Mouse (Mus musculus): Measurements from ENCODE around the gene Rgs12. TPM values are rescaled to one million over a fixed set of nuclear protein-coding genes. Genes with fewer than 3 reads are reported as not detected.
A peak's percentile ranks its signal among the peaks of the same experiment; 100 is the strongest.

The Rgs12 gene
- polyA plus RNA-seq, 1 experiment = 30.5 TPM

DNA sequence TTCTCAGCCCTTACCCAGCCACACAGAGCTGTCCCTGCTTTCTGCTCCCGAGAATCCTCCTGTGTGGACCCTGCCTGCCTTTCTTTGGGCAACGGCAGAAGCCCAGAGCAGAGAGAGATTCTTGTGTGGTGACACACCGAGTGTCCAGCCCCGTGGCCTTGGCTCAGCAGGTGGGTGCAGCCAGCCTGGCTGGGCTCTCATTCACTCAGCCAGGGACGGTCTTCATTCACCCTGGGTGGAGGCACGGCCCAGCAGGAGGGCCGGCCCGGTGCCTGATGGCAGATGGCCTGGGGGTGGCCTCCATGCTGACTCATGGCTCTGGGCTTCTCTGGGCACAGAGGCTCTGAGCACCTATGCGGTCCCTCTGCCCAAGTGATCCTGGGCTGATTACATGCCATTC, 124.7 kb downstream of the Rgs12 start:
- no peaks in the 10 kb centered on the region for H3K79me2 ChIP-seq (ENCODE audit: control insufficient read depth, insufficient read depth)
- H3K4me3 ChIP-seq = no peak overlapping the region
- TF ChIP-seq TCF3 (IDR thresholded peaks at IDR 0.05; ENCODE audit: insufficient read length, low read depth) (no peak), REST (IDR thresholded peaks at IDR 0.05; ENCODE audit: insufficient read depth, insufficient read length) (no peak), USF1 (IDR thresholded peaks at IDR 0.05; ENCODE audit: low read depth) (no peak), MAX (IDR thresholded peaks at IDR 0.05; ENCODE audit: low read depth) (no peak), CEBPB (IDR thresholded peaks at IDR 0.05; ENCODE audit: insufficient read depth, poor library complexity, severe bottlenecking) (no peak), MYOG (IDR thresholded peaks at IDR 0.05; ENCODE audit: control insufficient read depth in 1 of 3, insufficient read depth in 1 of 3, insufficient read length in 2 of 3, low read depth in 2 of 3) (peak in 2 of 3 experiments; percentile 85 to 93), TCF12 (IDR thresholded peaks at IDR 0.05; ENCODE audit: insufficient read depth, poor library complexity, severe bottlenecking) (no peak), MYOD1 (IDR thresholded peaks at IDR 0.05; ENCODE audit: control insufficient read depth in 1 of 3, insufficient read length in 2 of 3, low read depth in 2 of 3) (peak in 2 of 3 experiments; percentile 82 to 85), E2F4 (IDR thresholded peaks at IDR 0.05; ENCODE audit: insufficient read depth) (no peak), SRF (IDR thresholded peaks at IDR 0.05; ENCODE audit: control insufficient read depth, insufficient read length, low read depth) (no peak)
- H3ac ChIP-seq (ENCODE audit: control insufficient read depth, insufficient read length) = no peak overlapping the region
- peaks cover 22% of the 10 kb centered on the region for H3K36me3 ChIP-seq (ENCODE audit: control insufficient read depth, insufficient read depth)
- H3K4me2 ChIP-seq (ENCODE audit: low read depth) = peak overlapping the region; percentile 62
- H3K27me3 ChIP-seq (ENCODE audit: control insufficient read depth, insufficient read depth, insufficient read length) = no peaks in the 10 kb centered on the region

DNA sequence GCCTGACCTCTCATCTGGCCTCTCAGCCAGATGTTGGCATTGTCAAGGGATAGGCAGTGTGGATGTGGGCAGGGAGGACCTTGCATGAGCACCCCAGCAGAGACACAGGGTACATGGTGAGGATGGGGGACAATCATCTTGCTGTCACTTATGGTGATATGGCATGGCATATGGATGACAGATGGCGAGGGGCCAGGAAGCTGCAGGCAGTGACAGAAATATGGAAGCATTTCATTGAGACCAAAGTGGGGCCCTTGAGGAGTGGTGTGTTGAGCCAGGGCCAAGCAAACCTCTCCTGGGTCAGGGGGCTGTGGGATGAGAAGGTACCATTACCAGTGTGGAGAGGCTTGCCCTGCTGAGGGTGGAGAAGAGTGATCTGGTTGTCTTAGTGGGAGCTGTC, 127.1 kb downstream of the Rgs12 start:
- no peaks in the 10 kb centered on the region for H3K27me3 ChIP-seq (ENCODE audit: control insufficient read depth, insufficient read depth, insufficient read length)
- H3K4me2 ChIP-seq (ENCODE audit: low read depth) = no peak overlapping the region
- no peak overlapping the region for H3ac ChIP-seq (ENCODE audit: control insufficient read depth, insufficient read length)
- no peak overlapping the region for H3K4me3 ChIP-seq
- TF ChIP-seq USF1 (IDR thresholded peaks at IDR 0.05; ENCODE audit: low read depth) (no peak), POLR2AphosphoS2 (IDR thresholded peaks at IDR 0.05; ENCODE audit: insufficient read length, low read depth) (no peak), MAX (IDR thresholded peaks at IDR 0.05; ENCODE audit: low read depth) (no peak), CEBPB (IDR thresholded peaks at IDR 0.05; ENCODE audit: insufficient read depth, poor library complexity, severe bottlenecking) (no peak), MYOD1 (IDR thresholded peaks at IDR 0.05; ENCODE audit: control insufficient read depth in 1 of 3, insufficient read length in 2 of 3, low read depth in 2 of 3) (no peak), POLR2A (IDR thresholded peaks at IDR 0.05; ENCODE audit: insufficient read length, low read depth) (no peak), E2F4 (IDR thresholded peaks at IDR 0.05; ENCODE audit: insufficient read depth) (no peak), TCF3 (IDR thresholded peaks at IDR 0.05; ENCODE audit: insufficient read length, low read depth) (no peak), REST (IDR thresholded peaks at IDR 0.05; ENCODE audit: insufficient read depth, insufficient read length) (no peak), MYOG (IDR thresholded peaks at IDR 0.05; ENCODE audit: control insufficient read depth in 1 of 3, insufficient read depth in 1 of 3, insufficient read length in 2 of 3, low read depth in 2 of 3) (no peak), TCF12 (IDR thresholded peaks at IDR 0.05; ENCODE audit: insufficient read depth, poor library complexity, severe bottlenecking) (no peak), SRF (IDR thresholded peaks at IDR 0.05; ENCODE audit: control insufficient read depth, insufficient read length, low read depth) (no peak)
- no peaks in the 10 kb centered on the region for H3K79me2 ChIP-seq (ENCODE audit: control insufficient read depth, insufficient read depth)
- H3K36me3 ChIP-seq (ENCODE audit: control insufficient read depth, insufficient read depth) = peaks cover 17% of the 10 kb centered on the region

DNA sequence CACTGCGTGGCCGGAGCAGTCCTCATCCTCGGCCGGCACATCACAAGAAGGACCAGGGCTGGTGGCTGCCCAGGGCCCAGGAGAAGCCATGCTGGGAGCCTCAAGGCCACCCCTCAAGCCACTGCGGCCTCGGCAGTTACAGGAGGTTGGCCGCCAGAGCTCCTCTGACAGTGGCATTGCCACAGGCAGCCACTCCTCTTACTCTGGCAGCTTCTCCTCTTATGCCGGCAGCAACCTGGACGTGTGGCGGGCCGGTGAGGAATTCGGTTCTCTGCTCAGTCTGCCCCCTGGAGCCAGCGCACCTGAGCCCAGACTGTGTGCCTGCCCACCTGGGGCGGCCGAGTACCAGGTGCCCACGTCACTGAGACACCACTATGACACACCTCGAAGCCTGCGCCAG, 129.9 kb downstream of the Rgs12 start:
- Histone ChIP-seq H3K4me3 (no peak overlapping the region), H3ac (ENCODE audit: control insufficient read depth, insufficient read length) (no peak overlapping the region), H3K36me3 (ENCODE audit: control insufficient read depth, insufficient read depth) (peaks cover 17% of the 10 kb centered on the region), H3K27me3 (ENCODE audit: control insufficient read depth, insufficient read depth, insufficient read length) (no peaks in the 10 kb centered on the region), H3K79me2 (ENCODE audit: control insufficient read depth, insufficient read depth) (no peaks in the 10 kb centered on the region), H3K4me2 (ENCODE audit: low read depth) (no peak overlapping the region)
- TF ChIP-seq TCF3 (IDR thresholded peaks at IDR 0.05; ENCODE audit: insufficient read length, low read depth) (no peak), TCF12 (IDR thresholded peaks at IDR 0.05; ENCODE audit: insufficient read depth, poor library complexity, severe bottlenecking) (no peak), POLR2A (IDR thresholded peaks at IDR 0.05; ENCODE audit: insufficient read length, low read depth) (no peak), USF1 (IDR thresholded peaks at IDR 0.05; ENCODE audit: low read depth) (no peak), SRF (IDR thresholded peaks at IDR 0.05; ENCODE audit: control insufficient read depth, insufficient read length, low read depth) (no peak), MAX (IDR thresholded peaks at IDR 0.05; ENCODE audit: low read depth) (no peak), E2F4 (IDR thresholded peaks at IDR 0.05; ENCODE audit: insufficient read depth) (no peak), CEBPB (IDR thresholded peaks at IDR 0.05; ENCODE audit: insufficient read depth, poor library complexity, severe bottlenecking) (no peak), MYOD1 (IDR thresholded peaks at IDR 0.05; ENCODE audit: control insufficient read depth in 1 of 3, insufficient read length in 2 of 3, low read depth in 2 of 3) (no peak)

DNA sequence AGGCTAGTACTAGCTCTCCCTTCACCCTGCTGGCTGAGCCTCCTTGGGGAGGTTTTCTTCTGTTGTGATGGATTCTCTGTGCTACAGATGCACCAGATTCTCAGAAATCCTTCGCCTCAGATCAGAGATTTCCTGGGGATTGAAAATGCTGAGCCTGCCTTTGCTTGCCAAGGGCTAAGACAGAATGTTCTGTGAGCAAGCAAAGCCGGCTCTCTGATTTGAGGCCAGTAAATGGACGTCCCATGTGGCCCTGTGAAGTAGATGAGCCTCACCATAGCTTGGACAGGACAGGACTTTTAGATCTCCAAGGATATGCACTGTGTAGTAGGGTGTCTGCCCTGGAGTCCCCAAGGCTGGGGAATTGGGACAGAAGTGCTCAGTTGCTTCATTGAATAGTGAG, 135.7 kb downstream of the Rgs12 start:
- Histone ChIP-seq H3K27me3 (ENCODE audit: control insufficient read depth, insufficient read depth, insufficient read length) (no peaks in the 10 kb centered on the region), H3K79me2 (ENCODE audit: control insufficient read depth, insufficient read depth) (no peaks in the 10 kb centered on the region), H3ac (ENCODE audit: control insufficient read depth, insufficient read length) (no peak overlapping the region), H3K4me3 (no peak overlapping the region), H3K4me2 (ENCODE audit: low read depth) (no peak overlapping the region), H3K36me3 (ENCODE audit: control insufficient read depth, insufficient read depth) (no peaks in the 10 kb centered on the region)
- no peak for TF ChIP-seq REST (IDR thresholded peaks at IDR 0.05; ENCODE audit: insufficient read depth, insufficient read length)
- no peak for TF ChIP-seq POLR2A (IDR thresholded peaks at IDR 0.05; ENCODE audit: insufficient read length, low read depth)
- TF ChIP-seq USF1 (IDR thresholded peaks at IDR 0.05; ENCODE audit: low read depth) = no peak
- no peak for TF ChIP-seq POLR2AphosphoS2 (IDR thresholded peaks at IDR 0.05; ENCODE audit: insufficient read length, low read depth)
- no peak for TF ChIP-seq TCF3 (IDR thresholded peaks at IDR 0.05; ENCODE audit: insufficient read length, low read depth)
- no peak for TF ChIP-seq MYOD1 (IDR thresholded peaks at IDR 0.05; ENCODE audit: control insufficient read depth in 1 of 3, insufficient read length in 2 of 3, low read depth in 2 of 3)
- no peak for TF ChIP-seq TCF12 (IDR thresholded peaks at IDR 0.05; ENCODE audit: insufficient read depth, poor library complexity, severe bottlenecking)
- no peak for TF ChIP-seq SRF (IDR thresholded peaks at IDR 0.05; ENCODE audit: control insufficient read depth, insufficient read length, low read depth)
- TF ChIP-seq MYOG (IDR thresholded peaks at IDR 0.05; ENCODE audit: control insufficient read depth in 1 of 3, insufficient read depth in 1 of 3, insufficient read length in 2 of 3, low read depth in 2 of 3) = no peak
- TF ChIP-seq MAX (IDR thresholded peaks at IDR 0.05; ENCODE audit: low read depth) = no peak
- TF ChIP-seq CEBPB (IDR thresholded peaks at IDR 0.05; ENCODE audit: insufficient read depth, poor library complexity, severe bottlenecking) = no peak
- no peak for TF ChIP-seq E2F4 (IDR thresholded peaks at IDR 0.05; ENCODE audit: insufficient read depth)

All from myocyte (in vitro differentiated cells).